Mouse (Mus musculus) ES-Bruce4 (cell line): ENCODE results near the gene Sec14l1.

Experiments
- CTCF ChIP-seq: IDR thresholded peaks from one replicate; pipeline ENCODE4 v1.8.1; 2011; ENCODE audit warnings: low read depth, low read length
- POLR2A ChIP-seq: IDR thresholded peaks from one replicate; pipeline ENCODE4 v1.8.1; 2011; ENCODE audit warnings: low read length; ENCODE audit not compliant: insufficient read depth

GRCm38 (mm10) chr11:117123418-117124085, 8.6 kb downstream of the Sec14l1 start:
- no peak for TF ChIP-seq CTCF
- TF ChIP-seq POLR2A = no peak
